8 mouse cellular contexts compared by ENCODE assay signal in the genomic region with DNA sequence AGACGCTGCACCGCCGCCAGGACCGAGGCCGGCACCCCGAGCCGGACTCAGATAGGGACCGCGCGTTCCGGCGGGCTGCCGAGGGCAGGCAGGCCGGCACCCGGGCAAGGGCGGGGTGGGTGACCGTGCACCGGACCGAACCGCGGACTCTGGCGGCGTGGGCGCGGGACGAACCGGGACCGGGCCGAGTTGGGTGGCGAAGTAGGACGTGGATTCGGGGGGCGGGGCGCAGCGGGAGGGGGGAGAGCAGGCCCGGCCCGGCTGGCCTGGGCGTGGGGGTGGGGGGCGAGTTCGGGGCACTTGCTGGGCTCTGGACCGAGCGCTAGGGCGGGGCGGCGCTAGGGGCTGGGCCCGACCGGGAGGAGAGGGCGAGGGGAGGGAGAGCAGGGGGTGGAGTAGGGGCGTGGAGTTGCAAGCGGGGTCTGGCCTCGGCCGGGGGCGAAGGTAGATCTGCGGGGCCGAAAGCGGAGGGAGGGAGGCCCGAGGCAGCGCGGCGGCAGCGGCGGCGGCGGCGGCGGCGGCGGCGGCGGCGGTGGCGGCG. TPM values are rescaled to one million over a fixed set of nuclear protein-coding genes. Genes with fewer than 3 reads are reported as not detected.
A peak's percentile ranks its signal among the peaks of the same experiment; 100 is the strongest.
DNase-seq lines count a peak whose midpoint lies in the region; TF ChIP-seq lines count a peak whose summit lies in the region.

No protein-coding gene starts in this region.

- no peak for TF ChIP-seq POLR2A in heart, adult 2 months (IDR thresholded peaks at IDR 0.05; ENCODE audit: insufficient read depth, low read depth, low read length)

- H3K27me3 ChIP-seq in heart, adult 2 months (ENCODE audit: control insufficient read depth, insufficient read depth, low read length), result no peaks in the 10 kb centered on the region

- H3K4me3 ChIP-seq in heart, adult 2 months, result peak overlapping the region; percentile 65

- H3K9ac ChIP-seq in heart, adult 2 months (ENCODE audit: low read depth, low read length), result peak overlapping the region; percentile 89

- no peaks in the 10 kb centered on the region for H3K79me2 ChIP-seq in heart, adult 2 months (replicated peaks; ENCODE audit: control insufficient read depth, insufficient read depth, low read length)

- no peak for TF ChIP-seq EP300 in heart, adult 2 months (IDR thresholded peaks at IDR 0.05; ENCODE audit: insufficient read depth, low read depth, low read length)

- DNase-seq in spleen, adult 18-20 months, result peak; percentile 28 to 33
- DNase-seq in spleen, adult 12 weeks (ENCODE audit: low spot score), result no peak
- DNase-seq in embryo, embryonic 10.5 days (ENCODE audit: low spot score), result peak; percentile 53
- DNase-seq in heart, adult 2 months, result peak; percentile 73 to 76
- DNase-seq in kidney, adult 18-20 months, result peak; percentile 72
- peak; percentile 70 to 80 for DNase-seq in lung, adult 18-20 months
- peak; percentile 13 for DNase-seq in ovary, postnatal 10 days (ENCODE audit: low spot score)
- DNase-seq in frontal cortex, postnatal 25 days (ENCODE audit: low spot score in 2 of 2), result no peak

- no peak for TF ChIP-seq CTCF in heart, adult 2 months (IDR thresholded peaks at IDR 0.05)

- WGBS in heart, adult 2 months, result 4% methylated on average over 22 of the region's 73 CpGs

- H3K27ac ChIP-seq in heart, adult 2 months, result peak overlapping the region; percentile 62

- peaks cover 2% of the 10 kb centered on the region; the same call in 1 of the 2 replicates for H3K4me1 ChIP-seq in heart, adult 2 months (ENCODE audit: control insufficient read depth, insufficient read depth, low read length)

- intact Hi-C loops in heart, adult 2 months (cut with DNase I), result loop anchor here (2.0 to 5.0 kb wide), 2 partner anchors 55 to 134 kb away; a partner anchor contains a TSS

- H3K36me3 ChIP-seq in heart, adult 2 months (ENCODE audit: control insufficient read depth, insufficient read depth, low read length), result no peaks in the 10 kb centered on the region

RNA-seq across cellular contexts. Expression of a gene that starts 0.5 kb away (rescaled TPM):
- 1 to 10 TPM; 5.7 to 6.0 TPM for total RNA-seq in heart, adult 2 months (2021)
- 2.2 and 2.3 TPM in 2 replicates for polyA plus RNA-seq in heart, adult 2 months (2012; rRNA removed)

Comparison
In these comparisons a context has a peak if more than half of its experiments do, and no peak if none do; other contexts are left out.
1. DNase-seq: peak in spleen, adult 18-20 months (2 of 2), embryo, embryonic 10.5 days (single experiment), heart, adult 2 months (2 of 2), kidney, adult 18-20 months (single experiment), lung, adult 18-20 months (2 of 2) and ovary, postnatal 10 days (single experiment); none in spleen, adult 12 weeks (single experiment) and frontal cortex, postnatal 25 days (0 of 2).